Mouse (Mus musculus): Measurements from ENCODE around the gene Havcr1. TPM values are rescaled to one million over a fixed set of nuclear protein-coding genes. Genes with fewer than 3 reads are reported as not detected.

Gene Havcr1
- polyA plus RNA-seq (2017; shearing (Covaris generic)) = not detected

GRCm38 (mm10) chr11:46735076-46735475 lies at the start of gene Havcr1:
Gene Havcr1, plus strand, starts transcription at chr11:46735080.

GRCm38 (mm10) chr11:46706664-46707356 lies 28.1 kb upstream of the Havcr1 start, which contains the start of gene Timd2:
Gene Timd2, minus strand, starts transcription at chr11:46707061.

GRCm38 (mm10) chr11:46810511-46810910 lies 75.6 kb downstream of the Havcr1 start, which contains the start of gene Timd4:
Gene Timd4, plus strand, starts transcription at chr11:46810800.

Other genes starting within 250 kb of the Havcr1 start
- gene Gm12169, start 210.9 kb upstream of the Havcr1 start, polyA plus RNA-seq (2017; shearing (Covaris generic)) = not detected
- gene BC053393, start 163.5 kb upstream of the Havcr1 start, polyA plus RNA-seq (2017; shearing (Covaris generic)) = not detected
- not detected for gene Dppa1, start 105.8 kb upstream of the Havcr1 start, polyA plus RNA-seq (2017; shearing (Covaris generic))
- not detected for gene Timd2, start 28.0 kb upstream of the Havcr1 start, polyA plus RNA-seq (2017; shearing (Covaris generic))
- gene Timd4, start 75.7 kb downstream of the Havcr1 start, polyA plus RNA-seq (2017; shearing (Covaris generic)) = not detected

All from naive thymus-derived CD4-positive, alpha-beta T cell, adult 5 months (primary cell).